ENCODE assay signal across 11 mouse cellular contexts in the genomic region with DNA sequence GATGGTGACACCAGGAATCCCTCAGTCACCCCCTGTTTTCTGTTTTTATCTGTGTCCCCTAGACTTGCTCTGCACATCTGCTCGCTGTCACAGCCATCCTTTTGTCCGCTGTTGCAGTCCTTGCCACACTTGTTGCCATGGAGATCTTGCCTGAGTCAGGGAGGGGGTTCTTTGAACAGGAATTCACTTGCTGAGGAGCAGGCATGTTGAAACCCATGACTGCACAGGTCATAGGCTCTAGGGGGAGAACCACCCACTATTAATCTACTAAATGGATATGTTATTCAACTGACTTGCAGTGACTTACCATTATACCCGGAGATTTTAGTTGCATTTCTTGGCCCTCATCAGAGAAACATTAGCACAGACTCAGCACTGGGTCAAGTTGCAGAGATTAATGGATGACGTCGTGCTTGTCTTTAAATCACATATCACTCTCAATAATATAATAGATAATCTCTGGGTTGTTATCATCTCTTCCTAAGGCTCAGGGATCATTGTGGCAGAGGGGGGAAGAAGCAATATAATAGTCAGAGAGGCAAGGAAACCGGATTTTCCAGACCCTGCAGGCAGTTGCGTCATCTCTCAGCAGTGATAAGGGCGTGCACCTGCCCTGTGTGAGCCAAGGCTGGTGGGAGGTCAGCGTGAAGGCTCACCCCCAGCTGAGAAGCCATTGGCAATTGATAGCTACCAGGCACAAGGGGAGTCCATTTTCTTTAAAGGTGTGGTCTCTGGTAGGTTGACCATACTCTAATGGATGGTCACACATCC.
DNase-seq lines count a peak whose midpoint lies in the region; ATAC-seq lines count a peak whose summit lies in the region.
"Had no signal": no experiment of that assay in that cellular context is flagged by ENCODE, and none has a peak within 500 bp of the region (broad histone marks: within the 10 kb centered on the region; RNA-seq: fewer than 3 reads in every experiment).

No protein-coding gene starts in this region.

- no peak overlapping the region for H3K4me3 ChIP-seq in forebrain, embryonic 14.5 days (ENCODE audit: low read depth, low read length)
- no peak overlapping the region for H3K4me3 ChIP-seq in intestine, embryonic 14.5 days (ENCODE audit: low read depth, low read length)
- H3K4me3 ChIP-seq: embryonic facial prominence, embryonic 15.5 days; left cerebral cortex, adult 2 months had no signal

- H3K27me3 ChIP-seq in forebrain, embryonic 14.5 days (replicated peaks; ENCODE audit: control insufficient read depth, insufficient read depth, low read length), result no peaks in the 10 kb centered on the region
- H3K27me3 ChIP-seq in intestine, embryonic 14.5 days (replicated peaks; ENCODE audit: control insufficient read depth, insufficient read depth, low read length), result no peaks in the 10 kb centered on the region
- H3K27me3 ChIP-seq: CH12.LX; embryonic facial prominence, embryonic 15.5 days had no signal

- peak overlapping the region; percentile 33; the same call in 1 of the 2 replicates for H3K27ac ChIP-seq in forebrain, embryonic 14.5 days (ENCODE audit: low read depth, low read length)
- no peak overlapping the region; the same call in 1 of the 2 replicates for H3K27ac ChIP-seq in intestine, embryonic 14.5 days (ENCODE audit: low read depth)
- H3K27ac ChIP-seq: embryonic facial prominence, embryonic 15.5 days; left cerebral cortex, adult 2 months had no signal

- ATAC-seq in forebrain, embryonic 14.5 days, result peak; percentile 52; the same call in 1 of the 2 replicates
- ATAC-seq in intestine, embryonic 14.5 days (replicated peaks; ENCODE audit: low FRiP score, low TSS enrichment, low read depth), result peak; percentile 90
- ATAC-seq in erythroblast, adult 5-6 weeks (replicated peaks; ENCODE audit: low FRiP score, poor library complexity, severe bottlenecking), result no peak

- no peak overlapping the region for H3K9ac ChIP-seq in forebrain, embryonic 14.5 days (ENCODE audit: low read length)
- H3K9ac ChIP-seq in intestine, embryonic 14.5 days (ENCODE audit: low read length), result no peak overlapping the region
- H3K9ac ChIP-seq: embryonic facial prominence, embryonic 15.5 days had no signal

- peaks cover 3% of the 10 kb centered on the region for H3K4me1 ChIP-seq in forebrain, embryonic 14.5 days (ENCODE audit: control insufficient read depth, insufficient read depth, low read length)
- no peaks in the 10 kb centered on the region for H3K4me1 ChIP-seq in intestine, embryonic 14.5 days (replicated peaks; ENCODE audit: control insufficient read depth, insufficient read depth, low read length)

- no peaks in the 10 kb centered on the region for H3K36me3 ChIP-seq in forebrain, embryonic 14.5 days (ENCODE audit: control insufficient read depth, insufficient read depth, low read length)
- H3K36me3 ChIP-seq in intestine, embryonic 14.5 days (ENCODE audit: control insufficient read depth, insufficient read depth, low read length), result no peaks in the 10 kb centered on the region
- H3K36me3 ChIP-seq: embryonic facial prominence, embryonic 15.5 days had no signal

- no peak overlapping the region for H3K4me2 ChIP-seq in forebrain, embryonic 14.5 days (ENCODE audit: low read length)
- no peak overlapping the region for H3K4me2 ChIP-seq in intestine, embryonic 14.5 days (ENCODE audit: low read length)
- H3K4me2 ChIP-seq: embryonic facial prominence, embryonic 15.5 days had no signal

- 69% methylated on average over 9 of the region's 9 CpGs for WGBS in forebrain, embryonic 14.5 days
- WGBS in intestine, embryonic 14.5 days, result 57% methylated on average over 9 of the region's 9 CpGs

- no peaks in the 10 kb centered on the region for H3K9me3 ChIP-seq in forebrain, embryonic 14.5 days (replicated peaks; ENCODE audit: control insufficient read depth, low read length)
- H3K9me3 ChIP-seq in intestine, embryonic 14.5 days (ENCODE audit: control insufficient read depth, low read length), result no peaks in the 10 kb centered on the region
- H3K9me3 ChIP-seq: embryonic facial prominence, embryonic 15.5 days had no signal

- DNase-seq in lung, adult 18-20 months, result peak; percentile 55 to 69
- DNase-seq in lung, postnatal 14 days, result no peak
- DNase-seq in forebrain, embryonic 14.5 days (ENCODE audit: low spot score), result peak; percentile 61
- no peak for DNase-seq in intestine, embryonic 14.5 days (ENCODE audit: low spot score)
- DNase-seq in retina, embryonic 14.5 days (ENCODE audit: low spot score), result peak; percentile 43
- no peak for DNase-seq in right cerebral cortex, postnatal 14 days
- DNase-seq in thymus, postnatal 25 days, result no peak

Comparison
In these comparisons a context has a peak if more than half of its experiments do, and no peak if none do; other contexts are left out.
1. DNase-seq: peak in lung, adult 18-20 months (2 of 2), forebrain, embryonic 14.5 days (single experiment) and retina, embryonic 14.5 days (single experiment); none in lung, postnatal 14 days (single experiment), intestine, embryonic 14.5 days (single experiment), right cerebral cortex, postnatal 14 days (single experiment) and thymus, postnatal 25 days (single experiment).